Mouse (Mus musculus): ENCODE results near the gene Ano8. TPM values are rescaled to one million over a fixed set of nuclear protein-coding genes. Genes with fewer than 3 reads are reported as not detected.
"Not testable (repeated sequence)": the region's sequence is repeated elsewhere in the genome, so short reads cannot be mapped to it uniquely, and the experiment has no call there.

The Ano8 gene
- polyA plus RNA-seq, 1 experiment from 2014 or later: 3.1 TPM

DNA sequence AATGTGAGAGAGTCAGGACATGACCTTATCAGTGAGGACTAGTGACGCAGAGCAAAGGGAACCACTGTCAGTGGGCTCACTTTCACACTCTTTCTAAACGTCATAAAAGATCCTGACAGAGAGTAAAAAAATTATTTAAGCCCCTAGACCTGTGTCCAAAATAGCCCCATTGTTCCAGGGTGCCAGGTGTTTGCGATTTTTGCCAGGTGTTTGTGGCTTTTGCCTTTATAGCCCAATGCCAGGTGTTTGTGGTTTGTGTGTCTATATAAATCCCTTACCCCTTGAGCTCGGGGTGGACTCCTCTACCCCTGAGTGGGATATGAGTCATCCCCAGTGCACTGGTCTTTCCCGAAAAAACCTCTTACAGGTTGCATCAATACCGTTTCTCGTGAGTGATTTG is 40.7 kb downstream of the Ano8 start:
- no peak overlapping the region for H3K9ac ChIP-seq (replicated peaks; ENCODE audit: low read length)
- H3K4me2 ChIP-seq (ENCODE audit: low read depth, low read length): no peak overlapping the region
- no peaks in the 10 kb centered on the region for H3K27me3 ChIP-seq (ENCODE audit: control insufficient read depth, insufficient read depth, low read length)
- H3K4me3 ChIP-seq (ENCODE audit: low read depth, low read length): no peak overlapping the region
- DNase-seq (ENCODE audit: low spot score) (no peak), ATAC-seq (replicated peaks; ENCODE audit: insufficient number of reproducible peaks, low FRiP score, low TSS enrichment, low read depth) (no peak)
- no peak overlapping the region for H3K27ac ChIP-seq (replicated peaks; ENCODE audit: low read depth, low read length)
- no peaks in the 10 kb centered on the region for H3K36me3 ChIP-seq (replicated peaks; ENCODE audit: control insufficient read depth, insufficient read depth, low read depth, low read length)
- no peaks in the 10 kb centered on the region for H3K9me3 ChIP-seq (replicated peaks; ENCODE audit: control insufficient read depth, low read length)
- H3K4me1 ChIP-seq (ENCODE audit: control insufficient read depth, insufficient read depth, low read length): no peaks in the 10 kb centered on the region
- 79% methylated on average over 7 of the region's 7 CpGs for WGBS

DNA sequence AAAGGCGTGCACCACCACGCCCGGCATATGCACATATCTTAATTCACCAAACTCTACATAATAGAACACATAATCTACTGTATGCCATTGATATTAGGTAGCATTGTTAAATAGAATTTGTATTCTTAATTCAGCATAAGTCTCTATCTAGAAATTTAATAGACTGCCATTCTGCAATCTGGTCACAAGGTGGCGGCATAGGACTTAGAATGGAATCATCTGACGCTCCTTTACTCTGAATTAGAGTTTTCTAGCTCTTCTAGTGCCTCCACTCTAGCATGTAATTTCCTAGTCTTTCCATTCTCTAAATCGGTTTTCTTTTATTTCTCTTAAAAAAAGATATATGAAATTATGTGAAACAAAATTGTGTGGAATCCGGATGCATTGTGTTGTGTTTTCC is 44.4 kb downstream of the Ano8 start:
- H3K4me3 ChIP-seq (ENCODE audit: low read depth, low read length): no peak overlapping the region
- DNase-seq (ENCODE audit: low spot score): peak; percentile 84
- H3K36me3 ChIP-seq (replicated peaks; ENCODE audit: control insufficient read depth, insufficient read depth, low read depth, low read length): no peaks in the 10 kb centered on the region
- H3K9ac ChIP-seq (replicated peaks; ENCODE audit: low read length): no peak overlapping the region
- no peaks in the 10 kb centered on the region for H3K4me1 ChIP-seq (ENCODE audit: control insufficient read depth, insufficient read depth, low read length)
- H3K27me3 ChIP-seq (ENCODE audit: control insufficient read depth, insufficient read depth, low read length): no peaks in the 10 kb centered on the region
- no peaks in the 10 kb centered on the region for H3K9me3 ChIP-seq (replicated peaks; ENCODE audit: control insufficient read depth, low read length)
- no peak overlapping the region for H3K27ac ChIP-seq (replicated peaks; ENCODE audit: low read depth, low read length)
- ATAC-seq (replicated peaks; ENCODE audit: insufficient number of reproducible peaks, low FRiP score, low TSS enrichment, low read depth): no peak
- no peak overlapping the region for H3K4me2 ChIP-seq (ENCODE audit: low read depth, low read length)
- WGBS: 1% methylated on average over 7 of the region's 7 CpGs

DNA sequence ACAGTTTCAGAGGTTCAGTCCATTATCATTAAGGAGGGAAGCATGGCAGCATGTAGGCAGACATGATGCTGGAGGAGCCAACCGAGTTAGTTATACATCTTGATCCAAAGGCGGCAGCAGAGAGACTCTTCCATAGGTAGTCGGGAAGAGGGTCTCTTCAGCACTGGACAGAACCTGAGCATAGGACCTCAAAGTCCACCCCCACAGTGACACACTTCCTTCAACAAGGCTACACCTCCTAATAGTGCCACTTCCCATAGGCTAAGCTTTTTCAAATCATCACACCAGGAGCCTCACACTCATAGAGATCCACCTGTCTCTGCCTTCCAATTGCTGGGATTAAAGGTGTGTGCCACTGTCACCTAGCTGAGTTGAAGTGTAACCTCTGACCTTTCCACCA is 48.7 kb downstream of the Ano8 start:
- Histone ChIP-seq H3K36me3 (replicated peaks; ENCODE audit: control insufficient read depth, insufficient read depth, low read depth, low read length) (no peaks in the 10 kb centered on the region), H3K9me3 (replicated peaks; ENCODE audit: control insufficient read depth, low read length) (no peaks in the 10 kb centered on the region), H3K27ac (replicated peaks; ENCODE audit: low read depth, low read length) (no peak overlapping the region), H3K27me3 (ENCODE audit: control insufficient read depth, insufficient read depth, low read length) (no peaks in the 10 kb centered on the region), H3K4me2 (ENCODE audit: low read depth, low read length) (no peak overlapping the region), H3K4me1 (ENCODE audit: control insufficient read depth, insufficient read depth, low read length) (no peaks in the 10 kb centered on the region), H3K4me3 (ENCODE audit: low read depth, low read length) (no peak overlapping the region), H3K9ac (replicated peaks; ENCODE audit: low read length) (no peak overlapping the region)
- DNase-seq (ENCODE audit: low spot score) (no peak), ATAC-seq (replicated peaks; ENCODE audit: insufficient number of reproducible peaks, low FRiP score, low TSS enrichment, low read depth) (no peak)
- 58% methylated on average over 3 of the region's 3 CpGs for WGBS

DNA sequence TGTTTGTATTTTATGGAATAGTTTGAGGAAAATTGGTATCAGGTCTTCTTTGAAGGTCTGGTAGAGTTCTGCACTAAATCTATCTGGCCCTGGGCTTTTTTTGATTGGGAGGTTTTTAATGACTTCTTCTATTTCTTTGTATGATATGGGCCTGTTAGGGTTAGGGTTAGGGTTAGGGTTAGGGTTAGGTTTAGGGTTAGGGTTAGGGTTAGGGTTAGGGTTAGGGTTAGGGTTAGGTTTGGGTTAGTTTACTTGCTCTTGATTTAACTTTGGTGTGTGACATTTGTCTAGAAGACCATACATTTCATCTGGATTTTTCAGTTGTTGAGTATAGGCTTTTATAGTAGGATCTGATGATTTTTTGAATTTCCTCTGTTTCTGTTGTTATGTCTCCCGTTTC is 52.8 kb downstream of the Ano8 start:
- 84% methylated on average over 1 of the region's 1 CpGs for WGBS
- H3K9ac ChIP-seq (replicated peaks; ENCODE audit: low read length); ATAC-seq (replicated peaks; ENCODE audit: insufficient number of reproducible peaks, low FRiP score, low TSS enrichment, low read depth): not testable (repeated sequence)

More for the DNA sequence above, 52.8 kb downstream of the Ano8 start:
- not testable (repeated sequence) for H3K4me2 ChIP-seq (ENCODE audit: low read depth, low read length); H3K9me3 ChIP-seq (replicated peaks; ENCODE audit: control insufficient read depth, low read length); H3K36me3 ChIP-seq (replicated peaks; ENCODE audit: control insufficient read depth, insufficient read depth, low read depth, low read length); H3K4me3 ChIP-seq (ENCODE audit: low read depth, low read length); H3K27me3 ChIP-seq (ENCODE audit: control insufficient read depth, insufficient read depth, low read length); DNase-seq (ENCODE audit: low spot score); H3K27ac ChIP-seq (replicated peaks; ENCODE audit: low read depth, low read length); H3K4me1 ChIP-seq (ENCODE audit: control insufficient read depth, insufficient read depth, low read length)

Other genes starting within 250 kb of the Ano8 start
- gene Myo9b, start 213.2 kb downstream of the Ano8 start, polyA plus RNA-seq (2014; fragmentation: Nextera tagmentation; extraction: Ambion mirVana): 15.1 and 17.5 TPM in 2 replicates
- 62.1 and 64.4 TPM in 2 replicates for gene Haus8, start 213.0 kb downstream of the Ano8 start, polyA plus RNA-seq (2014; fragmentation: Nextera tagmentation; extraction: Ambion mirVana)
- gene Use1, start 119.1 kb downstream of the Ano8 start, polyA plus RNA-seq (2014; fragmentation: Nextera tagmentation; extraction: Ambion mirVana): 78.0 and 81.0 TPM in 2 replicates
- gene Ocel1, start 114.7 kb downstream of the Ano8 start, polyA plus RNA-seq (2014; fragmentation: Nextera tagmentation; extraction: Ambion mirVana): 2.1 and 2.2 TPM in 2 replicates
- 53.7 and 62.5 TPM in 2 replicates for gene Nr2f6, start 104.0 kb downstream of the Ano8 start, polyA plus RNA-seq (2014; fragmentation: Nextera tagmentation; extraction: Ambion mirVana)
- 2.9 and 4.3 TPM in 2 replicates for gene Ushbp1, start 90.2 kb downstream of the Ano8 start, polyA plus RNA-seq (2014; fragmentation: Nextera tagmentation; extraction: Ambion mirVana)
- gene Babam1, start 89.1 kb downstream of the Ano8 start, polyA plus RNA-seq (2014; fragmentation: Nextera tagmentation; extraction: Ambion mirVana): 93.6 and 111 TPM in 2 replicates
- gene Ankle1, start 80.0 kb downstream of the Ano8 start, polyA plus RNA-seq (2014; fragmentation: Nextera tagmentation; extraction: Ambion mirVana): 9.0 and 13.0 TPM in 2 replicates
- 30.1 and 37.4 TPM in 2 replicates for gene Abhd8, start 22.3 kb downstream of the Ano8 start, polyA plus RNA-seq (2014; fragmentation: Nextera tagmentation; extraction: Ambion mirVana)
- gene Mrpl34, start 21.0 kb downstream of the Ano8 start, polyA plus RNA-seq (2014; fragmentation: Nextera tagmentation; extraction: Ambion mirVana): 180 and 185 TPM in 2 replicates
- 105 and 115 TPM in 2 replicates for gene Dda1, start 16.8 kb downstream of the Ano8 start, polyA plus RNA-seq (2014; fragmentation: Nextera tagmentation; extraction: Ambion mirVana)
- 4.8 and 5.4 TPM in 2 replicates for gene Gtpbp3, start 2.1 kb upstream of the Ano8 start, polyA plus RNA-seq (2014; fragmentation: Nextera tagmentation; extraction: Ambion mirVana)
- gene Plvap, start 25.8 kb upstream of the Ano8 start, polyA plus RNA-seq (2014; fragmentation: Nextera tagmentation; extraction: Ambion mirVana): 48.8 and 50.3 TPM in 2 replicates
- 0.15 and 0.31 TPM in 2 replicates for gene Ccdc194, start 39.7 kb upstream of the Ano8 start, polyA plus RNA-seq (2014; fragmentation: Nextera tagmentation; extraction: Ambion mirVana)
- 3.5 and 4.3 TPM in 2 replicates for gene Bst2, start 51.5 kb upstream of the Ano8 start, polyA plus RNA-seq (2014; fragmentation: Nextera tagmentation; extraction: Ambion mirVana)
- 53.4 and 62.2 TPM in 2 replicates for gene Mvb12a, start 57.0 kb upstream of the Ano8 start, polyA plus RNA-seq (2014; fragmentation: Nextera tagmentation; extraction: Ambion mirVana)
- gene Tmem221, start 72.9 kb upstream of the Ano8 start, polyA plus RNA-seq (2014; fragmentation: Nextera tagmentation; extraction: Ambion mirVana): 0.13 and 0.31 TPM in 2 replicates
- 0.17 TPM in 1 of 2 replicates, not detected in the other for gene Nxnl1, start 80.6 kb upstream of the Ano8 start, polyA plus RNA-seq (2014; fragmentation: Nextera tagmentation; extraction: Ambion mirVana)
- gene Slc27a1, start 82.9 kb upstream of the Ano8 start, polyA plus RNA-seq (2014; fragmentation: Nextera tagmentation; extraction: Ambion mirVana): 11.2 and 14.4 TPM in 2 replicates
- gene Pgls, start 106.2 kb upstream of the Ano8 start, polyA plus RNA-seq (2014; fragmentation: Nextera tagmentation; extraction: Ambion mirVana): 231 and 237 TPM in 2 replicates
- gene Fam129c, start 111.7 kb upstream of the Ano8 start, polyA plus RNA-seq (2014; fragmentation: Nextera tagmentation; extraction: Ambion mirVana): 2.6 and 2.7 TPM in 2 replicates
- gene Colgalt1, start 125.0 kb upstream of the Ano8 start, polyA plus RNA-seq (2014; fragmentation: Nextera tagmentation; extraction: Ambion mirVana): 45.2 and 48.2 TPM in 2 replicates
- gene Unc13a, start 185.8 kb upstream of the Ano8 start, polyA plus RNA-seq (2014; fragmentation: Nextera tagmentation; extraction: Ambion mirVana): 1.2 and 1.7 TPM in 2 replicates
- 1.2 and 1.9 TPM in 2 replicates for gene Jak3, start 190.3 kb upstream of the Ano8 start, polyA plus RNA-seq (2014; fragmentation: Nextera tagmentation; extraction: Ambion mirVana)
- 0.42 TPM in 1 of 2 replicates, not detected in the other for gene Insl3, start 203.3 kb upstream of the Ano8 start, polyA plus RNA-seq (2014; fragmentation: Nextera tagmentation; extraction: Ambion mirVana)
- gene B3gnt3, start 215.8 kb upstream of the Ano8 start, polyA plus RNA-seq (2014; fragmentation: Nextera tagmentation; extraction: Ambion mirVana): 0.47 and 0.58 TPM in 2 replicates
- 3.8 and 5.0 TPM in 2 replicates for gene Fcho1, start 239.8 kb upstream of the Ano8 start, polyA plus RNA-seq (2014; fragmentation: Nextera tagmentation; extraction: Ambion mirVana)

All from embryonic facial prominence, embryonic 11.5 days (tissue).